Mouse (Mus musculus) forebrain, embryonic 12.5 days (tissue): ENCODE data around the gene Il6ra. TPM values are rescaled to one million over a fixed set of nuclear protein-coding genes. Genes with fewer than 3 reads are reported as not detected.

Experiments
- ATAC-seq: fragments of 200-750 bp; cut with Nextera tagmentation; 2 replicates; pipeline ENCODE4 v1.8.0; 2017; ENCODE audit warnings: moderate TSS enrichment; ENCODE audit not compliant: low FRiP score
- H3K27ac ChIP-seq: fragments of 300-500 bp; sonication (generic); 2 replicates; pipeline ENCODE4 v1.5.1; 2016; ENCODE audit warnings: mild to moderate bottlenecking
- H3K27me3 ChIP-seq: fragments of 300-500 bp; sonication (generic); 2 replicates; pipeline ENCODE4 v1.6.1; 2016; ENCODE audit warnings: mild to moderate bottlenecking
- H3K36me3 ChIP-seq: fragments of 300-500 bp; sonication (generic); replicated peaks from 2 replicates; pipeline ENCODE4 v1.6.1; 2016; ENCODE audit warnings: mild to moderate bottlenecking
- H3K4me1 ChIP-seq: fragments of 300-500 bp; sonication (generic); 2 replicates; pipeline ENCODE4 v1.6.1; 2016
- H3K4me2 ChIP-seq: fragments of 300-500 bp; sonication (generic); 2 replicates; pipeline ENCODE4 v1.6.1; 2016; ENCODE audit warnings: mild to moderate bottlenecking, moderate library complexity
- H3K4me3 ChIP-seq: fragments of 300-500 bp; sonication (generic); replicated peaks from 2 replicates; pipeline ENCODE4 v1.5.1; 2016; ENCODE audit warnings: mild to moderate bottlenecking
- H3K9ac ChIP-seq: fragments of 300-500 bp; sonication (generic); 2 replicates; pipeline ENCODE4 v1.6.1; 2016; ENCODE audit warnings: mild to moderate bottlenecking
- H3K9me3 ChIP-seq: fragments of 300-500 bp; sonication (generic); 2 replicates; pipeline ENCODE4 v1.6.1; 2016
- WGBS: fragments of 180-500 bp; shearing (Covaris S2); methylation state at CpG from one replicate; pipeline ENCODE4 v1.1.7; 2016; 5-methylcytosine and 5-hydroxymethylcytosine counted together
- polyA plus RNA-seq: library from polyadenylated mRNA; unstranded; fragments of >200 nt; fragmentation: Nextera tagmentation; extraction: Ambion mirVana; gene quantifications from 2 replicates; pipeline ENCODE4 v1.2.1, GENCODE M21; 2016

Gene Il6ra
- polyA plus RNA-seq, 1 experiment from 2014 or later = 0.42 TPM

DNA sequence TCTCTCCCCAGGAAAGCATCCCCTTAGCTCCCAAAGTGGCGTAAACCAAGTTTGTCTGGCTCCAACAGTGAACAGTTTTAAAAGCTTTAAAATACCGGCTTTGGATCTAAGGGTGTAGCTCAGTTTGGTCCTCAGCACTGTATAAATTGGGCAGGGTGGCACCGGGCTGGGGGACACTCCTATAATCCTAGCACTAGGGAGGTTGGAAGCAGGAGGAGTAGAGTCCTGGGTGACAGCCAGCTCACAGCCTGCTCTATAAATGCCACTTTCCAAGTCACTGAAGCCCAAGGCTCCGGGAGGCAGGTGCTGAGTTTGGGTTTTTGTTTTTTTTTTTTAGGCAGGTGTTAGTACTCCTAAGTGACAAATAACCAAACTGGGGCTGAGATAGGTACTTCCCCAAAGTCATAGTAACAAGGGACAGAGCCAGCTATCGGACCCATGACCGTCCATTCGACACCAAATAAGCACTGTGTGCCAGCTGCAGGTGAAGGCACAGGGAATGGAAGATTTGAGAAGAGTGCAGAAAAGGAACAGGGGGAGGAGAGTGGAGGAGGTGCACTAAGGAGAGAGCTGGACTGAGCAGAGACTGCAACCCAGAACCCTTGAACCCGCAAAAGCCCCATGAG, 30.3 kb downstream of the Il6ra start:
- H3K4me3 ChIP-seq = no peak overlapping the region
- H3K4me2 ChIP-seq = no peak overlapping the region
- H3K27ac ChIP-seq = no peak overlapping the region
- peaks cover 9% of the 10 kb centered on the region; the same call in 1 of the 2 replicates for H3K4me1 ChIP-seq
- no peaks in the 10 kb centered on the region for H3K9me3 ChIP-seq
- H3K36me3 ChIP-seq = no peaks in the 10 kb centered on the region
- ATAC-seq = no peak
- peaks cover 10% of the 10 kb centered on the region; the same call in 1 of the 2 replicates for H3K27me3 ChIP-seq
- H3K9ac ChIP-seq = no peak overlapping the region
- WGBS = 74% methylated on average over 8 of the region's 8 CpGs

DNA sequence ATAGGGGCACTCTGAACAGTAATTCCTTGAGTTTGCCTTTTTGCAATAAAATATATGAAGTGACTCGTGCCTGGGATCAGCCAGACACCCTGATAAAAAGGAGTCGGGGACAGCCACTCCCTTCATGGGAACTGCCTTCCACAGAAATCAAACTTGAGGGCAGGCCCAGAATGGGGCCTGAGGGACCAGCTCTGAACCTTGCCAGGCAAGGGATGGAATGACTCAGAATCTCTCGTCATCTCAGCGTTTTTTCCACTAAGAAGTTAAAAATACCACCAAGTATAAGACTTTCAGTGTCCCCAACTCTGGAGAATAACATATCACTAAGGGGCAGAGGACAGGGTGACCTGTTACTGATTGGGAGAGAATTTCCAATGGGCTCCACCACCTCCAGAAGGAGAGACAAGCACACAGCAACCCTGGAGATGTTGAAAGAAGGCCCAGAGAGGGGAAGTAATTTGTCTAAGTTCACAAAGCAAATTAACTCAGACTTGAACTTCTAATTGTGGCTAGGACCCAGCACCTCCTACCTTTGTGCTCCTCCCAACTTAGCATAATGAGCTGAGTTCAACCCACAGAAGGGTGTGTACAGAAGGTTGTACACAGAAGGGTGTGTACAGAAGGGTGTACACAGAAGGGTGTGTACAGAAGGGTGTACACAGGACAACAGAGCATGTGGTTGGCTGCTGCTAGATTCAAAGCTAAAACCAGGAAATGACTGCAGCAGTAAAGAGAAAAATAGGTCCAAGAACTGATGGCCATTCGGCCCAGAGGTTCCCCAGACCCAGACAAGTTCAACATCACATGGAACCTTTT, 32.8 kb downstream of the Il6ra start:
- no peak overlapping the region for H3K4me3 ChIP-seq
- 83% methylated on average over 5 of the region's 5 CpGs for WGBS
- H3K9ac ChIP-seq = no peak overlapping the region
- H3K9me3 ChIP-seq = no peaks in the 10 kb centered on the region
- ATAC-seq = no peak
- no peak overlapping the region for H3K4me2 ChIP-seq
- H3K36me3 ChIP-seq = no peaks in the 10 kb centered on the region
- no peak overlapping the region for H3K27ac ChIP-seq
- peaks cover 9% of the 10 kb centered on the region; the same call in 1 of the 2 replicates for H3K4me1 ChIP-seq
- H3K27me3 ChIP-seq = peaks cover 15% of the 10 kb centered on the region

DNA sequence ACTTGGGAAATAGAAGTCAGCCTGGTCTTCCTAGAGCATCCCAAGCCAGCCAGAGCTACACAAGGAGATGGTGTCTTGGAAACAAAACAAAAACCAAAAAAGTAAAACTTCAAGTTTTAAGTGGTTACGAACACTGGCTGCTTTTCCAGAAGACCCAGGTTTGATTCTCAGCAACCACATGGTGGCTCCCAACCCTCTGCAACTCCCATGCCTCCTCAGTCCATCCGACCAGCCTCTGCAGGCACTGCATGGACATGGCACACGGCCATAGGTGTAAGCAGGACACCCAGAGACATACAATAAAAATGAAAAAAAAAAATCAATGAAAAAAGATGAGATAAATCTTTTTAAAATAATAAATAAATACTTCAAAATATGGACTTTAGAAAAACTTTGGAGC, 33.7 kb downstream of the Il6ra start:
- Histone ChIP-seq H3K36me3 (no peaks in the 10 kb centered on the region), H3K9me3 (no peaks in the 10 kb centered on the region), H3K27me3 (peaks cover 15% of the 10 kb centered on the region), H3K4me1 (peaks cover 9% of the 10 kb centered on the region; the same call in 1 of the 2 replicates), H3K27ac (no peak overlapping the region), H3K9ac (no peak overlapping the region), H3K4me3 (no peak overlapping the region), H3K4me2 (no peak overlapping the region)
- no peak for ATAC-seq
- 73% methylated on average over 3 of the region's 3 CpGs for WGBS

DNA sequence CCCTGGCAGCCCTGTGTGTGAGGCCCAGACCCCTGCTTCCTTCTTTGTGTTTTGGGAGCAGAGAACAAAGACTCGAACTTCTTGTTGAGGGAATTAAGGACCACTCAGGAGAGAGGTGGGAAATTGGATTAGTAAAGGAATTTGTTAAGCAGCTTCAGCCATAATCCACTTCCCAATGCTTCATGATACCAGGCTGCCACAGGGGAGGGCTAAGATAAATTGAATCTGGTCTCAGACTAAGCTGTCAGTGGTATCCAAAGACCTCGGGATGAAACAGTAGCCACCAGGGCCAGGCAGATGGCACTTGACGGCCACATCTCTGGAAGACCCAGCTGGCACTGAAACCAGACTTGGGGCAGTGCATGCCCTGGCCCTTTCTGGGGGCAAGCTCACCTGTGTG, 34.5 kb downstream of the Il6ra start:
- Histone ChIP-seq H3K4me3 (no peak overlapping the region), H3K27me3 (peaks cover 15% of the 10 kb centered on the region), H3K9ac (no peak overlapping the region), H3K36me3 (no peaks in the 10 kb centered on the region), H3K4me1 (peaks cover 9% of the 10 kb centered on the region; the same call in 1 of the 2 replicates), H3K27ac (no peak overlapping the region), H3K9me3 (no peaks in the 10 kb centered on the region), H3K4me2 (no peak overlapping the region)
- no peak for ATAC-seq
- WGBS = 5% methylated on average over 3 of the region's 3 CpGs

DNA sequence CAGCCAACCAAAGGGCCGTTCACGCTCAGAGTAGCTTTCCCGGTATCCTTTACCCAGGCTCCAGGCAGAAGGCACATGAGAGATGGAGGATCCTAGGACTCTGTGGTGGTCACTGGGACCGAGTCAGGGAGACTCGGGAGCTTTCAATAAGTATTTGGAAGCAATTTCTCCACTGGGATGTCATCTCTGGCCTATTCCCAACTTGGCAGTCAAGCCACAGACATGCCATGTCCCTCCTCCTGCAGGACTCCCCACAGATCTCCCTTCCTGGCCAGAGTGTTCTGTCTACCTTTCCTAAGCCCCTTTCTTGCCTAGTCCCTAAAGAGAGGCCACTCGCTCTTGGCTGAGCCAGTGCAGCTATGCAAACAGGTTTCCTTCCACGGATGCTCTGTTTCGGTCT, 35.9 kb downstream of the Il6ra start:
- no peak overlapping the region for H3K27ac ChIP-seq
- WGBS = 80% methylated on average over 8 of the region's 8 CpGs

DNA sequence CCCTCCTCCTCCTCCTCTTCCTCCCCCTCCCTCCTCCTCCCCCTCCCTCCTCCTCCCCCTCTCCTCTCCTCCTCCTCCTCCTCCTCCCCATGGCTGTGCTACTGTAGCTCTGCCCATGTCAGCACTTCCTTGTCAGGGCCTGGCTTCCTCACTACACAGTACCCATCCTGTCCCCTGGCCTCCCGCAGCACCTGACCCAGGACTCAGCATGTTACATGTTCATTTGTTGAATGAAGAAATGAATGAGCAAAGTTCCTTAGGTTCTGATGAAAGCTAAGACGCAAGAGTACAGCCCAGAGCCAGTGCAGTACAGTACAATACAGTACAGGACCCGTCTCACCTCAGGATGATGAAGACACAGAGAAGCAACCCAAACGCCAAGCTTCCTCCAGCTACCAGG, 36.5 kb downstream of the Il6ra start:
- Histone ChIP-seq H3K27me3 (peaks cover 13% of the 10 kb centered on the region), H3K4me2 (no peak overlapping the region), H3K27ac (no peak overlapping the region), H3K4me3 (no peak overlapping the region), H3K9ac (no peak overlapping the region), H3K36me3 (no peaks in the 10 kb centered on the region), H3K9me3 (no peaks in the 10 kb centered on the region), H3K4me1 (peaks cover 9% of the 10 kb centered on the region; the same call in 1 of the 2 replicates)
- ATAC-seq = no peak
- 84% methylated on average over 4 of the region's 4 CpGs for WGBS

More for the DNA sequence above, 35.9 kb downstream of the Il6ra start:
- H3K36me3 ChIP-seq = no peaks in the 10 kb centered on the region
- peaks cover 9% of the 10 kb centered on the region; the same call in 1 of the 2 replicates for H3K4me1 ChIP-seq
- H3K27me3 ChIP-seq = peaks cover 13% of the 10 kb centered on the region
- H3K9ac ChIP-seq = no peak overlapping the region
- no peak for ATAC-seq
- no peak overlapping the region for H3K4me2 ChIP-seq
- no peak overlapping the region for H3K4me3 ChIP-seq
- no peaks in the 10 kb centered on the region for H3K9me3 ChIP-seq

DNA sequence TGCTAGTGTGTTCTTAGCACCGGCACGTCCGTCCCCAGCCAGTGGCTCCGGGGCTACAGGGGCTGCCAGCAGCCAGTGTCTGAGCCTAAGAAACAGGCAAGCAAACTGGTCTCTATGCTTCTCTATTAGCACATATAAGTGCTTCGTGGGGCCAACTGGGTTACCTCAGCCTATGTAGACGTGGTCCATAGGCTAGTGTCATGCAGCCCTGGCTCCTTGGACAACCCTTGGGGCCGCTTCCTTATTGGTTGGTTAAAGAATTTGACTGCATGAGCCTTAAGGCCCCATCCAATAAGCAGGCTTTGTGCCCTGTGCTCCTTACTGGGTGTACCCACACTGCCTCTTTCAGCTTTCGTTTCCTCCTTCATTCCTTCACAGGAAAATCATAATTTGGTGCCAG, 37.2 kb downstream of the Il6ra start:
- Histone ChIP-seq H3K9me3 (no peaks in the 10 kb centered on the region), H3K4me2 (no peak overlapping the region), H3K9ac (no peak overlapping the region), H3K36me3 (no peaks in the 10 kb centered on the region), H3K27ac (no peak overlapping the region), H3K4me1 (peaks cover 9% of the 10 kb centered on the region; the same call in 1 of the 2 replicates), H3K4me3 (no peak overlapping the region), H3K27me3 (peaks cover 13% of the 10 kb centered on the region)
- 77% methylated on average over 8 of the region's 8 CpGs for WGBS
- no peak for ATAC-seq

DNA sequence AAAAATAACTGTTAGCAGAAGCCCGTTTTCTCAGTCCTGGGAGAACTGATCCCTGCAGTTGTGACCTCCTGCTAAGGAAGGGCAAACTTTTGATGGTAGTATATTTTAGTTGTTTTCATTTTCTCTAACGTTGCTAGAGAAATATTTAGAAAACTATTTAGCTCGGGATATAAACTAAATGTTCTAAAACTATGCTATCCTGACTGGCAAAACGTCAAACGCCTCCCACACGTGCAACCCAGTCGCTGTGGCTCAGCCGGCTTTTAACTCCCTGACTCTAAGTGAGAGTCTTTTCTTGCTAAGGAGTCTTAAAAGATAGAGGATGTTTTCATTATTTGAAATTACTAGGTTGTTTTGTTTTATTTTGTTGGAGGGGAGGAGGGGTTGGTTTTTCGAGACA, 38.0 kb downstream of the Il6ra start:
- peaks cover 13% of the 10 kb centered on the region for H3K27me3 ChIP-seq

GRCm38 (mm10) chr3:89874076-89874475, 38.9 kb downstream of the Il6ra start:
- no peak overlapping the region for H3K27ac ChIP-seq
- peaks cover 9% of the 10 kb centered on the region; the same call in 1 of the 2 replicates for H3K4me1 ChIP-seq
- no peak for ATAC-seq
- H3K9me3 ChIP-seq = no peaks in the 10 kb centered on the region
- H3K4me2 ChIP-seq = no peak overlapping the region
- H3K27me3 ChIP-seq = peaks cover 13% of the 10 kb centered on the region
- no peaks in the 10 kb centered on the region for H3K36me3 ChIP-seq
- H3K9ac ChIP-seq = no peak overlapping the region
- 88% methylated on average over 5 of the region's 5 CpGs for WGBS
- H3K4me3 ChIP-seq = no peak overlapping the region

More for the DNA sequence above, 38.0 kb downstream of the Il6ra start:
- no peaks in the 10 kb centered on the region for H3K9me3 ChIP-seq
- H3K36me3 ChIP-seq = no peaks in the 10 kb centered on the region
- no peak overlapping the region for H3K9ac ChIP-seq
- 85% methylated on average over 9 of the region's 9 CpGs for WGBS
- H3K27ac ChIP-seq = no peak overlapping the region
- no peak overlapping the region for H3K4me2 ChIP-seq
- no peak overlapping the region for H3K4me3 ChIP-seq
- peaks cover 9% of the 10 kb centered on the region; the same call in 1 of the 2 replicates for H3K4me1 ChIP-seq
- ATAC-seq = no peak

DNA sequence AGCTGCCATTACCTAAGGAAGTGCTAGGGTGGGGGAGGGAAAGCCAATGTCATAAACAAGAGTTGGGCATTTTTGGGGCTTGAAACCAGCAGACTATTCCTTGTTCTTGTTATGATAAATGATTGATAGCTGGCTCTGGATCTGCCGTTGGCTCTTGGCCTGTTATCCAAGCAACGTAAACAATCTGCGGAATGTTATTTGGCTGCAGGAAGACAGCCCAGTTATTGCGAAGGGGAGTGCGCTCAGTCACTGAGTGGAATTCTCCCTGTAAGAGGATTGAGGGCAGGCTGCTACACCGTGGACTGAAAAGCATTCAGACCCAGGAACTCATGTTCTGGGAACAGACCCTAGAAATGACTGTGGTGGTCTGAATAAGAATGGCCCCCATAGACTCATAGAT, 40.3 kb downstream of the Il6ra start:
- Histone ChIP-seq H3K9ac (no peak overlapping the region), H3K4me1 (peaks cover 12% of the 10 kb centered on the region), H3K9me3 (no peaks in the 10 kb centered on the region), H3K4me3 (no peak overlapping the region), H3K36me3 (no peaks in the 10 kb centered on the region), H3K27ac (no peak overlapping the region), H3K4me2 (no peak overlapping the region), H3K27me3 (peaks cover 5% of the 10 kb centered on the region)
- no peak for ATAC-seq
- 88% methylated on average over 6 of the region's 6 CpGs for WGBS

GRCm38 (mm10) chr3:89872209-89872608, 40.8 kb downstream of the Il6ra start:
- no peak for ATAC-seq
- Histone ChIP-seq H3K4me1 (peaks cover 15% of the 10 kb centered on the region), H3K27ac (no peak overlapping the region), H3K36me3 (no peaks in the 10 kb centered on the region), H3K4me3 (no peak overlapping the region), H3K4me2 (no peak overlapping the region), H3K27me3 (peaks cover under 1% of the 10 kb centered on the region; the same call in 1 of the 2 replicates), H3K9me3 (no peaks in the 10 kb centered on the region), H3K9ac (no peak overlapping the region)
- WGBS = 88% methylated on average over 7 of the region's 7 CpGs

DNA sequence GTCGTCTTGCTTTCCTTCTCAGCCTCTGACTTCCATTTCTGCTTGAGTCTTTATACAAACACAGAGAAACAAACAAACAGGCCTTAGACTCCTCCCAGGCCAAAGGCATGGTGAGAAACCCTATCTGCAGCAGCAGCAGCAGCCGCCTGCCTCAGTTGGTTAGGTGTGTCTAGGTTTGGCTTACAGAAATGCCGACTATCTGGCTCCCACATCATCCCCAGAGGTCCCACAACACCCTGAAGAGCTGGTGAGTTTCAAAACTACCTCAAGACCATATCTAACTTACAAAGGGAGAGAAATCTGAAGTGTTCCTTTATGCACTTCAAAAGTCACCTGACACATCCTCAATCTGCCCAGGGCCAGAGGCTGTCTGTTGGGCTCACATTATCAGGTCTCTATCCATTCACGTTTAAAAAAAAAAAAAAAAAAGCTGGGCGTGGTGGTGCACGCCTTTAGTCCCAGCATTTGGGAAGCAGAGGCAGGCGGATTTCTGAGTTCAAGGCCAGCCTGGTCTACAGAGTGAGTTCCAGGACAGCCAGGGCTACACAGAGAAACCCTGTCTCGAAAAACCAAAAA, 41.6 kb downstream of the Il6ra start:
- Histone ChIP-seq H3K9ac (no peak overlapping the region), H3K4me1 (peaks cover 15% of the 10 kb centered on the region), H3K27me3 (no peaks in the 10 kb centered on the region), H3K4me3 (no peak overlapping the region), H3K9me3 (no peaks in the 10 kb centered on the region), H3K4me2 (no peak overlapping the region), H3K27ac (no peak overlapping the region), H3K36me3 (no peaks in the 10 kb centered on the region)
- no peak for ATAC-seq
- WGBS = 89% methylated on average over 8 of the region's 8 CpGs
